Mouse (Mus musculus): ENCODE measurements around the gene Gabarap.
"Not testable (repeated sequence)": the region's sequence is repeated elsewhere in the genome, so short reads cannot be mapped to it uniquely, and the experiment has no call there.

Gene Gabarap

GRCm38 (mm10) chr11:69990850-69991691, at the start of gene Gabarap:
Gabarap (plus strand) TSS chr11:69991143.
- peak; percentile 96 for DNase-seq (ENCODE audit: extremely low read depth, low read depth)

- no peak for DNase-seq (ENCODE audit: extremely low read depth, low read depth)
Observed at GRCm38 (mm10) chr11:69945216-69945615, 45.7 kb upstream of the Gabarap start.

DNA sequence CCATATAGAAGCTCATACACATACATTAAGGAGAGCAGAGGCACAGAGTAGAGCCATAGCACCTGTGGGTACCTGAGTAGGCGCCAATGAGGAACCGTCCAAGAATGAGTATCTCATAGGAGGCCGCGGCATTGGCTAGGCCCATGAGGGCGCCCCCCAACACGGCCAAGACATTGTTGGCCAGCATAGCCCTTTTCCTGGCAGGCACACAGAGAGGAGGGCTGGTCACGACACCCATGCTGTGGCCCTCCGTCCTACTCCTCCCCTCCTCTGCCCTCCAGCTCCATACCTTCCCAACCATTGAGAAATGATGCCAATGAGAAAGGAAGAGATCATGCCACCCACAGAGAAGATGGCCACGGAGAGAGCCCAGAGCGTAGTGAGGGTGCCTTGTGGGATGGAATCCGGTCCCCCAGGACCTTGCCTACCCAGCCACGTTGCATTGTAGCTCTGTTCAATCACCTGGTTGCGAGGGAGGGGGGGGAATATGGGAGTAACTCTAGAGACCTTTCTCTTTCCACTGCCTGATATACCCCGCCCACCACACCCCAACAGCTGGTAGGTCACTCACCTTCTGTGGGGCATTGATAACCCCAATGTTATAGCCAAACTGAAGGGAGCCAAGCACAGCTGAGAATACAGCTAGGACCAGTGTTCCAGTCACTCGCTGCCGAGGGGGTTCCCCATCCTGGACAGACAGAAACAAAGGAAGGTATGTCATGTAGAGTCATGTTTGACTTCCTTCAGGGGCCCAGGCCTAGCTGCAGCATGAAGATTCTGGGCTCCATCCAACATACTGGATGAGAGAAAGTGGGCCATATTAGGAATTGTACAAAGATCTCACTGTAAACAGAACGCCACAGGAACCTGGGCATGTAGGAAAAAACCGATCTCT, 44.7 kb upstream of the Gabarap start:
- DNase-seq (ENCODE audit: extremely low read depth, low read depth) = no peak

- DNase-seq (ENCODE audit: extremely low read depth, low read depth) = no peak
Observed at GRCm38 (mm10) chr11:69947337-69948065, 43.4 kb upstream of the Gabarap start.

DNA sequence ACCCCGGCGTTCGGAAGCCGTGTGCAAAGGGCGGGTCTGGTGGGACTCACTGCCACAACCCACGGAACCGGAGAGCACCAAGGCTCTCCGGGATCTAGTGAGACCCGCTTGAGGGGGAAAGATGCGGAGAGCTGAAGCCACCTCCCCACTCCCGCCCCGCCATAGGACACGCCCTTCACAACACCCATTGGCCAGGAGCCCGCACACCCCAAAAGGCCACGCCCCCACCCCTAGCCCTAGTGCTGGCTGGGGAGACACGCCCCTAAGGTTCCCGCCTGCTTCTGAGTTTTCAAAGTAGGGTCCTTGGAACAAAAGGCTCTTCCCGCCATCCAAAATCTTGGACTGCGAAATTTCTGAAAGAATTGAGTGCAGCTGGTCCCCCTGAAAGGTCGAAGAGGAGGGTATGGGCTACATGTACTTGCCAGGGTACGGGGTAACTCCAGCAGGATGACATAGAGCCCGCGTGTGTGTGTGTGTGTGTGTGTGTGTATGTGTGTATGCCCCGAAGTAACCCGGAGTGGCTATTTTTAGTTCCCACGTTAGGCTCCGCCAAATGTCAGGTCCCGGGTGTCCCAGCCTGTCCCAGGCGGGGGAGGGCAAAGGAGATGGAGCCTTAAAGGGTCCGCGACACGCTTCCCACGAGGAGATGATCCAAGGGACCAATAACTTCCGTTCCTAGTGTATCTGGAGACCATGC, 42.7 kb upstream of the Gabarap start, which contains the start of gene Slc2a4:
Gene Slc2a4 (minus strand): TSS at position 123 of the 697 bp plus-strand sequence.
- DNase-seq (ENCODE audit: extremely low read depth, low read depth) = peak; percentile 66

DNA sequence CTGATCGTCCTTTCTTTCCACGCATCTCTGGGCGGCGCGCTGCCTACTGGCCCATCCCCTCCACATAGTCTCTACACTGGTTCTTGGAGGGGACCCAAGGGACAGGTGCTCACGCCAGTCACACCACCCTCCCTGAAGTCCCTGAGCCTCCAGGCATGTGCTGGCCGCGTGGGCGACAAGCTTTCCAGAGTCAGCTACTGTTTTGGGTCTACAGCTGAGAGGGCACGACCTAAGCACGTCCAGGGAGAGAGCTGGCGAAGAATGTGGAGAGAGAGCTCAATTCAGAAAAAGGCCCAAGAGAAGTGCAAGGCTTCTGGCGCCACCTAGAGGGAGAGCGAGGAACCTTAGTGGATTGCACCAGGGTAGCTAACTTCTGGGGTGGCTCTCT, 42.2 kb upstream of the Gabarap start:
- peak; percentile 77 for DNase-seq (ENCODE audit: extremely low read depth, low read depth)

DNA sequence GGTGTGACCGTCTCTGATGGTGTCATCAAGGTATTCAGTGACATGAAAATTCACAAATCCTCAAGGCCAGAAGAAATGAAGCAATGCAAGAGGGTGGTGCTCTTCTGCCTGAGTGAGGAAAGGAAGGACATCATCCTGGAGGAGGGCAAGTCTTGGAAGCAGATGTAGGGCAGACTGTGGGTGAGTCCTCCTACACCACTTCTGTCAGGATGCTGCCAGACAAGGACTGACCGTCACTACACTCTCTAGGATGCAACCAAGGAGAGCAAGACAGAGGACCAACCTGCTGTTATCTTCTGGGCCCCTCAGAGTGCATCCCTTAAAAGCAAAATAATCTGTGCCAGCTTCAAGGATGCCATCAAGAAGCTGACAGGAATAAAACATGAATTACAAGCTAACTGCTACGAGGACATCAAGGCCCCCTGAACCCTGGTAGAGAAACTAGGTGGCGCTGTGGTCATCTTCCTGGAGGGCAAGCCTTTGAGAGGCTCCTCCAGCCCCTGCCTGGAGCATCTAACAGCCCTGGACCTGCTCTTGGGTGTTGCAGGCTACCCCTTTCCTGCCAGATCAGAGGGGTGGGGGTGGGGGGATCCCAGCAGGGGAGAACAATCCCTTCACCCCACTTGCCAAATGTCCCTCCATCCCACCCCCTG, 40.0 kb upstream of the Gabarap start:
- no peak for DNase-seq (ENCODE audit: extremely low read depth, low read depth)

- DNase-seq (ENCODE audit: extremely low read depth, low read depth) = no peak
Observed at GRCm38 (mm10) chr11:69952274-69952673, 38.7 kb upstream of the Gabarap start.

- DNase-seq (ENCODE audit: extremely low read depth, low read depth) = no peak
Observed at GRCm38 (mm10) chr11:69953267-69953915, 37.6 kb upstream of the Gabarap start.

DNA sequence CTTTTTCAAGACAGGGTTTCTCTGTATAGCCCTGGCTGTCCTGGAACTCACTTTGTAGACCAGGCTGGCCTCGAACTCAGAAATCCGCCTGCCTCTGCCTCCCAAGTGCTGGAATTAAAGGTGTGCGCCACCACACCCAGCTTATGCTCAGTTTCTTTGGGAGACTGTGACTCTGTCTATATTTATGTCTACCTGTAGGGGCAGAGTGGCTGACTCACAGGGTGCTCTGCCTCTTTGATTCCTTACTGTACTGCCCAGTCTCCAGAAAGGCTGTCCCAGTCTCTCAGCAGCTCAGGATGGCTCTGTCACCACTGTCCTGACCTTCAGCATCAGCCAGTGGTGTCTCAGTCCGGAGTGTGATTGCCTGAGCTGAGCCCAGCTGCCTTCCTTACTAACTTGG, 35.3 kb upstream of the Gabarap start:
- DNase-seq (ENCODE audit: extremely low read depth, low read depth) = not testable (repeated sequence)

DNA sequence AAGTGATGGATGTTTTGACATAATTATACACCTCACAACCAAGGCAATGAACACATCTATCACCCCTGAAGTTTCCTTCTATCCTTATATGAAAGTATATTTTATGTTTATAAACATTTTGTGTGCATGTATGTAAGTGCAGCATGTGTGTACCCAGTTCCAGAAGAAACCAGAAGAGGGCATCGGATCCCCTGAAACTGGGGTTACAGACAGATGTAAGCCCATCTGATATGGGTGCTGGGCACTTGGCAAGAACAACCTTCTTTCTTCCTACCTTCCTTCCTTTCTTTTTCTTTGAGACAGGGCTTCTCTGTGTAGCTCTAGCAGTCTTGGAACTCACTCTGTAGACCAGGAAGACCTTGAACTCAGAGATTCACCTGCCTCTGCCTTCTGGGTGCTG, 34.7 kb upstream of the Gabarap start:
- no peak for DNase-seq (ENCODE audit: extremely low read depth, low read depth)

DNA sequence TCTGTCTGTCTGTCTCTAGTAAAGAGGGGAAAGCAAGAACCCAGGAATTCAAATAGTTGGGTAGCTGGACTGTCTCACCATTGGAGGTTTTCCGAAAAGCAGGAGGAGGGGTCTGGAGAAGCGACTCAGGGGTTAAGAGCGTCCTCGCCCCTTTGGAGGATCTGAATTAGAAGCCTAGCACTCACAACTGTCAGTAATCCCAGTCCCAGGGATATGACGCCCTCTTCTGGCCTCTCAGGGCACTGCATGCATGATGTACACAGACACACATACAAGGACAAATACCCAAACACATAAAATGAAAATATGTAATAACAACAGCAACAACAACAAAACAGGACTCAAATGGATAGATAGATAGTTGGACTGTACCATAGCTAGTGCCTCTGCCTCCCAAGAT, 30.3 kb upstream of the Gabarap start:
- no peak for DNase-seq (ENCODE audit: extremely low read depth, low read depth)

- DNase-seq (ENCODE audit: extremely low read depth, low read depth) = no peak
Observed at GRCm38 (mm10) chr11:69961841-69962240, 29.1 kb upstream of the Gabarap start.

DNA sequence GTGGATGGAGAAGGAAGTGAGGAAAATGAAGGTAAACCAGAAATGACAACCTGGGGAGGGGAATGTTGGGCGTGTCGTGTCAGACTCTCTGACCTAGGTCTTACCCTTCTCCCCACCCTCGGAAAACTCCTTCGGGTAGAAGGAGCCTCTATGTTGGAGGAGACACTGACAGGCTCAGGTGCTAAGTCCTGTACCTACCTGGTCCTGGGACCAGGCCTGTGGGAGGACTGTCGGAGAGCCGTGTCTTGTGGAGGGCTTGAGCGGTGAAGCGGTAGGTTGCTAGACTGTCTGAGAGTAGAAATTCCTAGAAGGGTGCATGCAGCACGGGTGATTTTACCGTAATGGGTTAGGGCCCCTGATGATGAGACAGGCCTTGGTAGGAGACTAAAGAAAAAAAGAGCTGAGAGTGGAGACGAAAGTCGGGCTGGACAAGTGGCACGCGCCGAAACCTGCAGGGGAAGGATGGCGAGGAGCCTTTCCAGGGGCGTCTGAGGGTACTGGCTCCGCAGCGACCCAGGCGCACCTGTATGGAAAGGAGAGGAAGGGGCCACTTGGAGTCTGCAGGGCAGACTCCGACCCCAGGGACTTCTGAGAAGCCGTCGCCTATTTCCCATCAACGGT, 26.2 kb upstream of the Gabarap start, which contains the start of gene Cldn7:
Gene Cldn7 (plus strand): TSS at position 130 of the 621 bp plus-strand sequence.
- DNase-seq (ENCODE audit: extremely low read depth, low read depth) = no peak

- DNase-seq (ENCODE audit: extremely low read depth, low read depth) = no peak
Observed at GRCm38 (mm10) chr11:69965271-69966005, 25.5 kb upstream of the Gabarap start.

DNA sequence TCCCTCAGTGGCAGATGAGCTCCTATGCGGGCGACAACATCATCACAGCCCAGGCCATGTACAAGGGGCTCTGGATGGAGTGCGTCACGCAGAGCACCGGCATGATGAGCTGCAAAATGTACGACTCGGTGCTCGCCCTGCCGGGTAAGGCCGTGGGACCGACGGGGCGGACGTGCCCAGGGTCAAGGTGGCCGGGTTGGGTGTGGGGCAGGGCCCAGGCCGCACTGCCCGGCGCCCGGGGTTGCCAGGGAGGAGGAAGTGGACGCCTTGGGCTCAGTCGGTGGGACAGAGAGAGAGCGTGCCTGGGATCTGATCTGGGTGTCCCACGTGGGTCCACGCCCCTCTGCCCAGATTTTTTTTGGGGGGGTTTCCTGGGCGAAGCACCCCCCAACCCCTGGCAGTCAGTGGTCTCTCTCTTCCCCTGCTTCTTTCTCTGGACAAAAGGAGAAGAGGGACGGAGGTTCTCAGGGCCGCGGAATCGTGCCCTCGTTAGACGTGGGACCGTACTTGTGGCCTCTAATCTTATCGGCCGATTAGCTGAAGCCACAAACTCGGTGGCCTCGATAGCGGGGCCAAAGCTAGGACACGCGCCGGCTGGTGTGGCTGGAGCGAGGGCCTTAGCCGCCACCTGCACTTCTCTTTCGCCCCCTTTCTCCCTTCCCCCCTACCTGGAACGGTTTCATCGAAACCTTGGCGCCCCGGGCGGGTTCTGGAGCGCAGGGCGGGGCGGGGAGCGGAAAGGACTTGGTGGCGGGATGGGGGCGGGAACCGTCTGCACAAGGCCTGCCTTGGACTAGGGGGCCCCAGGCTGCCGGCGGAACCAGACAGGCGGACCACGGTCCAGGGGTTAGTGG, 24.7 kb upstream of the Gabarap start:
- DNase-seq (ENCODE audit: extremely low read depth, low read depth) = no peak

DNA sequence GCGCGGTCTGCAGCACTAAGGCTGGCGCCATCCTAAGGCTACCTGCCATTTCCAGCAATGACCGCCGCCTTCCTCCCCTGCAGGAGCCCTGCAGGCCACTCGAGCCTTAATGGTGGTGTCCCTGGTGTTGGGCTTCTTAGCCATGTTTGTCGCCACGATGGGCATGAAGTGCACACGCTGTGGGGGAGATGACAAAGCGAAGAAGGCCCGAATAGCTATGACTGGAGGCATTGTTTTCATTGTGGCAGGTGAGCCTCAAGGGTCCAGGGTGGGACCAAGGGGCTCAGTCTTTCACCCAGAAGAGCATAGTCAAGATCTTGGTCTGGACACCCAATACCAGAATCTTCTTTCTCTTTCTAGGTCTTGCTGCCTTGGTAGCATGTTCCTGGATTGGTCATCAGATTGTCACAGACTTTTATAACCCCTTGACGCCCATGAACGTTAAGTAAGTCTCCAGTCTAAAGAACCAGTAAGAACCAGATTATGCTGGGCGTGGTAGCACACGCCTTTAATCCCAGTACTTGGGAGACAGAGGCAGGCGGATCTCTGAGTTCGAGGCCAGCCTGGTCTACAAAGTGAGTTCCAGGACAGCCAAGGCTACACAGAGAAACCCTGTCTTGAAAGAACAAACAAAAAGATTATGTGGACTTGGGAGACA, 24.0 kb upstream of the Gabarap start:
- no peak for DNase-seq (ENCODE audit: extremely low read depth, low read depth)

Measured in MEL-GATA-1-ER (cell line).